Mouse (Mus musculus) olfactory bulb, adult 2 months (tissue): Measurements from ENCODE around the gene Slc6a17. TPM values are rescaled to one million over a fixed set of nuclear protein-coding genes. Genes with fewer than 3 reads are reported as not detected.
A peak's percentile ranks its signal among the peaks of the same experiment; 100 is the strongest.

Source experiments
- H3K27ac ChIP-seq: fragments of 200-500 bp; 2 replicates; pipeline ENCODE4 v1.5.1; 2012; ENCODE audit warnings: low read depth, low read length; ENCODE audit not compliant: insufficient read depth
- H3K4me1 ChIP-seq: fragments of 200-500 bp; 2 replicates; pipeline ENCODE4 v1.6.1; 2012; ENCODE audit warnings: low read length; ENCODE audit not compliant: control insufficient read depth, insufficient read depth
- H3K4me3 ChIP-seq: fragments of 200-500 bp; 2 replicates; pipeline ENCODE4 v1.5.1; 2012; ENCODE audit warnings: mild to moderate bottlenecking, low read depth, low read length, moderate library complexity; ENCODE audit not compliant: insufficient read depth
- CTCF ChIP-seq: fragments of 200-500 bp; IDR thresholded peaks from 2 replicates; pipeline ENCODE4 v1.5.1; 2012; ENCODE audit warnings: low read depth, mild to moderate bottlenecking, low read length, moderate library complexity; ENCODE audit not compliant: insufficient read depth
- POLR2A ChIP-seq: fragments of 200-500 bp; IDR thresholded peaks from 2 replicates; pipeline ENCODE4 v1.6.1; 2012; ENCODE audit warnings: mild to moderate bottlenecking, low read depth, low read length, moderate library complexity; ENCODE audit not compliant: insufficient read depth
- WGBS: fragments of 180-500 bp; shearing (Covaris S2); methylation state at CpG from one replicate; pipeline ENCODE4 v1.1.7; 2018; 5-methylcytosine and 5-hydroxymethylcytosine counted together
- polyA plus RNA-seq: library from polyadenylated mRNA; stranded (reverse); fragments of >200 nt; gene quantifications from 2 replicates; pipeline ENCODE4 v1.2.4, GENCODE M21; 2012; ENCODE audit warnings: low replicate concordance; ENCODE audit not compliant: missing spikeins, insufficient read depth, insufficient read length

Slc6a17 gene
- polyA plus RNA-seq, 1 experiment = not detected

- TF ChIP-seq POLR2A (no peak), CTCF (no peak)
- 29% methylated on average over 6 of the region's 6 CpGs for WGBS
- Histone ChIP-seq H3K4me1 (peaks cover 7% of the 10 kb centered on the region), H3K27ac (peak overlapping the region; percentile 24; the same call in 1 of the 2 replicates), H3K4me3 (no peak overlapping the region)
Measured at GRCm38 (mm10) chr3:107491459-107491858, 26.4 kb downstream of the Slc6a17 start.

GRCm38 (mm10) chr3:107488637-107489036, 29.2 kb downstream of the Slc6a17 start:
- WGBS = 68% methylated on average over 4 of the region's 4 CpGs
- no peak overlapping the region for H3K27ac ChIP-seq
- H3K4me3 ChIP-seq = no peak overlapping the region
- no peak for TF ChIP-seq CTCF
- no peak for TF ChIP-seq POLR2A
- peaks cover 9% of the 10 kb centered on the region for H3K4me1 ChIP-seq

GRCm38 (mm10) chr3:107483290-107483689, 34.5 kb downstream of the Slc6a17 start:
- no peak overlapping the region for H3K4me3 ChIP-seq
- peaks cover 8% of the 10 kb centered on the region for H3K4me1 ChIP-seq
- no peak for TF ChIP-seq POLR2A
- peak; percentile 31; the same call in 1 of the 2 replicates for TF ChIP-seq CTCF
- WGBS = 41% methylated on average over 11 of the region's 11 CpGs
- no peak overlapping the region for H3K27ac ChIP-seq

- H3K27ac ChIP-seq = no peak overlapping the region
- H3K4me1 ChIP-seq = peaks cover 8% of the 10 kb centered on the region
- 56% methylated on average over 3 of the region's 3 CpGs for WGBS
- no peak overlapping the region for H3K4me3 ChIP-seq
- TF ChIP-seq CTCF (no peak), POLR2A (no peak)
Measured at GRCm38 (mm10) chr3:107480660-107481059, 37.2 kb downstream of the Slc6a17 start.

- TF ChIP-seq POLR2A (no peak), CTCF (peak; percentile 79; the same call in 1 of the 2 replicates)
- 36% methylated on average over 6 of the region's 6 CpGs for WGBS
- peaks cover 22% of the 10 kb centered on the region for H3K4me1 ChIP-seq
- no peak overlapping the region for H3K27ac ChIP-seq
- H3K4me3 ChIP-seq = no peak overlapping the region
Measured at GRCm38 (mm10) chr3:107472198-107472597, 45.6 kb downstream of the Slc6a17 start.

- Histone ChIP-seq H3K4me1 (peaks cover 22% of the 10 kb centered on the region), H3K27ac (0 out of 2 replicates have a peak overlapping the region, but pooled peaks have one; percentile 23), H3K4me3 (no peak overlapping the region)
- 39% methylated on average over 4 of the region's 4 CpGs for WGBS
- TF ChIP-seq CTCF (no peak), POLR2A (no peak)
Measured at GRCm38 (mm10) chr3:107469059-107469458, 48.8 kb downstream of the Slc6a17 start.

GRCm38 (mm10) chr3:107468106-107468505, 49.7 kb downstream of the Slc6a17 start:
- peak overlapping the region; percentile 58 for H3K27ac ChIP-seq
- TF ChIP-seq CTCF (no peak), POLR2A (no peak)
- H3K4me3 ChIP-seq = no peak overlapping the region
- H3K4me1 ChIP-seq = peaks cover 22% of the 10 kb centered on the region
- 85% methylated on average over 11 of the region's 11 CpGs for WGBS

- H3K27ac ChIP-seq = no peak overlapping the region
- 4% methylated on average over 6 of the region's 6 CpGs for WGBS
Measured at GRCm38 (mm10) chr3:107466577-107466976, 51.2 kb downstream of the Slc6a17 start.

GRCm38 (mm10) chr3:107462160-107462559, 55.7 kb downstream of the Slc6a17 start:
- 21% methylated on average over 5 of the region's 5 CpGs for WGBS
- no peak overlapping the region for H3K27ac ChIP-seq
- TF ChIP-seq CTCF = peak; percentile 60
- no peak for TF ChIP-seq POLR2A
- no peak overlapping the region for H3K4me3 ChIP-seq
- peaks cover 24% of the 10 kb centered on the region for H3K4me1 ChIP-seq

More at GRCm38 (mm10) chr3:107466577-107466976, 51.2 kb downstream of the Slc6a17 start:
- Histone ChIP-seq H3K4me1 (peaks cover 17% of the 10 kb centered on the region), H3K4me3 (no peak overlapping the region)
- peak; percentile 77 for TF ChIP-seq CTCF
- TF ChIP-seq POLR2A = no peak
